Mouse (Mus musculus): ENCODE data around the gene Ube2j2. TPM values are rescaled to one million over a fixed set of nuclear protein-coding genes. Genes with fewer than 3 reads are reported as not detected.

The Ube2j2 gene
- polyA plus RNA-seq, 1 experiment, result 69.5 TPM

Other genes starting within 250 kb of the Ube2j2 start
- gene Fndc10, start 249.5 kb upstream of the Ube2j2 start, polyA plus RNA-seq (2012; rRNA removed), result 52.0 and 57.4 TPM in 2 replicates
- gene Ssu72, start 239.0 kb upstream of the Ube2j2 start, polyA plus RNA-seq (2012; rRNA removed), result 134 and 142 TPM in 2 replicates
- gene Tmem240, start 209.0 kb upstream of the Ube2j2 start, polyA plus RNA-seq (2012; rRNA removed), result 62.9 and 63.6 TPM in 2 replicates
- gene Atad3a, start 182.7 kb upstream of the Ube2j2 start, polyA plus RNA-seq (2012; rRNA removed), result 88.4 and 95.8 TPM in 2 replicates
- gene Vwa1, start 169.1 kb upstream of the Ube2j2 start, polyA plus RNA-seq (2012; rRNA removed), result 30.7 and 31.8 TPM in 2 replicates
- gene Tmem88b, start 158.0 kb upstream of the Ube2j2 start, polyA plus RNA-seq (2012; rRNA removed), result 24.2 and 26.8 TPM in 2 replicates
- not detected in 2 replicates for gene Ankrd65, start 153.4 kb upstream of the Ube2j2 start, polyA plus RNA-seq (2012; rRNA removed)
- 101 and 116 TPM in 2 replicates for gene Mrpl20, start 141.0 kb upstream of the Ube2j2 start, polyA plus RNA-seq (2012; rRNA removed)
- gene Ccnl2, start 131.3 kb upstream of the Ube2j2 start, polyA plus RNA-seq (2012; rRNA removed), result 127 and 144 TPM in 2 replicates
- 126 and 131 TPM in 2 replicates for gene Aurkaip1, start 112.6 kb upstream of the Ube2j2 start, polyA plus RNA-seq (2012; rRNA removed)
- 19.0 and 19.3 TPM in 2 replicates for gene Mxra8, start 104.2 kb upstream of the Ube2j2 start, polyA plus RNA-seq (2012; rRNA removed)
- gene Dvl1, start 96.4 kb upstream of the Ube2j2 start, polyA plus RNA-seq (2012; rRNA removed), result 129 and 134 TPM in 2 replicates
- gene Tas1r3, start 80.5 kb upstream of the Ube2j2 start, polyA plus RNA-seq (2012; rRNA removed), result 0.36 and 0.38 TPM in 2 replicates
- gene Cptp, start 74.4 kb upstream of the Ube2j2 start, polyA plus RNA-seq (2012; rRNA removed), result 19.6 and 22.3 TPM in 2 replicates
- gene Ints11, start 74.3 kb upstream of the Ube2j2 start, polyA plus RNA-seq (2012; rRNA removed), result 36.9 and 41.1 TPM in 2 replicates
- 86.6 and 87.9 TPM in 2 replicates for gene Pusl1, start 52.0 kb upstream of the Ube2j2 start, polyA plus RNA-seq (2012; rRNA removed)
- gene Acap3, start 52.0 kb upstream of the Ube2j2 start, polyA plus RNA-seq (2012; rRNA removed), result 101 and 109 TPM in 2 replicates
- gene C1qtnf12, start 18.5 kb downstream of the Ube2j2 start, polyA plus RNA-seq (2012; rRNA removed), result 14.3 and 17.1 TPM in 2 replicates
- gene B3galt6, start 48.8 kb downstream of the Ube2j2 start, polyA plus RNA-seq (2012; rRNA removed), result 9.7 and 10.6 TPM in 2 replicates
- 123 and 128 TPM in 2 replicates for gene Sdf4, start 49.0 kb downstream of the Ube2j2 start, polyA plus RNA-seq (2012; rRNA removed)
- gene Tnfrsf4, start 70.0 kb downstream of the Ube2j2 start, polyA plus RNA-seq (2012; rRNA removed), result 3.6 and 5.9 TPM in 2 replicates
- 0.22 and 0.27 TPM in 2 replicates for gene Tnfrsf18, start 82.3 kb downstream of the Ube2j2 start, polyA plus RNA-seq (2012; rRNA removed)
- 0.04 and 0.06 TPM in 2 replicates for gene Ttll10, start 115.6 kb downstream of the Ube2j2 start, polyA plus RNA-seq (2012; rRNA removed)
- 34.8 and 38.7 TPM in 2 replicates for gene 9430015G10Rik, start 166.2 kb downstream of the Ube2j2 start, polyA plus RNA-seq (2012; rRNA removed)
- 1.5 and 2.5 TPM in 2 replicates for gene Rnf223, start 186.7 kb downstream of the Ube2j2 start, polyA plus RNA-seq (2012; rRNA removed)

Data from frontal cortex, adult 2 months (tissue).